Mouse (Mus musculus) stomach, postnatal 0 days (tissue): ENCODE measurements around the gene Slc38a4. TPM values are rescaled to one million over a fixed set of nuclear protein-coding genes. Genes with fewer than 3 reads are reported as not detected.

Experiments
- ATAC-seq: fragments of 200-750 bp; cut with Nextera tagmentation; 2 replicates; pipeline ENCODE4 v1.8.0; 2017; ENCODE audit not compliant: low FRiP score, low TSS enrichment
- DNase-seq: peaks from one replicate; pipeline ENCODE4 v3.0.0-alpha.2; 2016; ENCODE audit warnings: low spot score
- H3K27ac ChIP-seq: fragments of 300-500 bp; sonication (generic); replicated peaks from 2 replicates; pipeline ENCODE4 v1.5.1; 2014; ENCODE audit warnings: mild to moderate bottlenecking, control low read depth
- H3K27me3 ChIP-seq: fragments of 300-500 bp; sonication (generic); 2 replicates; pipeline ENCODE4 v1.6.1; 2014; ENCODE audit warnings: low read length; ENCODE audit not compliant: control insufficient read depth, insufficient read depth
- H3K36me3 ChIP-seq: fragments of 300-500 bp; sonication (generic); 2 replicates; pipeline ENCODE4 v1.6.1; 2014; ENCODE audit warnings: low read length, mixed read lengths; ENCODE audit not compliant: control insufficient read depth, insufficient read depth
- H3K4me1 ChIP-seq: fragments of 300-500 bp; sonication (generic); replicated peaks from 2 replicates; pipeline ENCODE4 v1.6.1; 2014; ENCODE audit warnings: antibody characterized with exemption; ENCODE audit not compliant: control insufficient read depth, insufficient read depth
- H3K4me2 ChIP-seq: fragments of 300-500 bp; sonication (generic); replicated peaks from 2 replicates; pipeline ENCODE4 v1.6.1; 2014; ENCODE audit warnings: low read depth, mild to moderate bottlenecking, control low read depth, moderate library complexity
- H3K4me3 ChIP-seq: fragments of 300-500 bp; sonication (generic); 2 replicates; pipeline ENCODE4 v1.5.1; 2014; ENCODE audit warnings: low read depth, low read length, control low read depth
- H3K9ac ChIP-seq: fragments of 300-500 bp; sonication (generic); 2 replicates; pipeline ENCODE4 v1.6.1; 2014; ENCODE audit warnings: mild to moderate bottlenecking, low read length, control low read depth, mixed read lengths
- H3K9me3 ChIP-seq: fragments of 300-500 bp; sonication (generic); 2 replicates; pipeline ENCODE4 v1.6.1; 2016; ENCODE audit warnings: low read length; ENCODE audit not compliant: control insufficient read depth
- CTCF ChIP-seq: IDR thresholded peaks from 2 replicates; pipeline ENCODE4 v1.5.1; 2016; ENCODE audit warnings: antibody characterized with exemption, low read depth, mild to moderate bottlenecking, moderate library complexity
- EP300 ChIP-seq: optimal IDR thresholded peaks from 2 replicates; pipeline ENCODE3; 2016; ENCODE audit warnings: antibody characterized with exemption
- WGBS: fragments of 180-500 bp; shearing (Covaris S2); extraction: QIAGEN DNeasy Blood & Tissue Kit; methylation state at CpG from one replicate; pipeline ENCODE4 v1.1.7; 2014; 5-methylcytosine and 5-hydroxymethylcytosine counted together
- polyA plus RNA-seq: library from polyadenylated mRNA; unstranded; fragments of >200 nt; fragmentation: Nextera tagmentation; extraction: Ambion mirVana; gene quantifications from 2 replicates; pipeline ENCODE4 v1.2.1, GENCODE M21; 2015

Gene Slc38a4
- polyA plus RNA-seq, 1 experiment from 2014 or later = 10.8 TPM

- TF ChIP-seq CTCF (no peak), EP300 (no peak)
- Histone ChIP-seq H3K9ac (no peak overlapping the region), H3K27me3 (no peaks in the 10 kb centered on the region), H3K4me1 (no peaks in the 10 kb centered on the region; the same call in 1 of the 2 replicates), H3K9me3 (no peaks in the 10 kb centered on the region), H3K4me2 (no peak overlapping the region), H3K36me3 (no peaks in the 10 kb centered on the region), H3K4me3 (no peak overlapping the region), H3K27ac (no peak overlapping the region)
- DNase-seq = no peak
- ATAC-seq = no peak
- 90% methylated on average over 8 of the region's 8 CpGs for WGBS
These were observed 18.0 kb downstream of the Slc38a4 start for GRCm38 (mm10) chr15:97037710-97038109.

- WGBS = 54% methylated on average over 6 of the region's 6 CpGs
- no peak overlapping the region for H3K9ac ChIP-seq
These were observed 19.9 kb downstream of the Slc38a4 start for GRCm38 (mm10) chr15:97035892-97036291.

DNA sequence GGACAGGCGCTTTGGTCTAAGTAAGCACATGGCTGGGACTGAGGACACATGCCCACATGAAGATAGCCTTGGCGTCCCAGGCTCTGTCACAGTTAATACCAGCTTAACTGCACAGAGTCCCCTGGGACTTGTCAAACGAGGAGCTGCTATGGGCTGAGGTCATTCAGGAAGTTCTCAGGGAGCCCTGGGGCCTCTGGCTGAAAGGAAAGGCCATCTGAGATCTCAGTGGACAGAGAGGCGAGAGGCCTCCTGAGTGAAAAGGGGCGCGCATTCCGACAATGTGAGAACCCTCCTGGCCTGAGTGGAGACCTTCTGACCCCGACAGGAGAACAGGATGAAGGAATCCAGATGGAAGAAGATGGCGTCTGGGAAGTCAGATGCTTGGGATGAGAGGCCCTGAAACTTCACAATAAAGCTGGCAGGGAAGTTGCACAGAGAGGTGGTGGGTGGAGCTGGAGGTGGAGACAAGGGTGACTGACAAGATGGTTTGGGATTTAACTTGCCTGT is 22.2 kb downstream of the Slc38a4 start:
- Histone ChIP-seq H3K9ac (no peak overlapping the region), H3K27me3 (no peaks in the 10 kb centered on the region), H3K36me3 (no peaks in the 10 kb centered on the region), H3K27ac (no peak overlapping the region), H3K4me2 (no peak overlapping the region), H3K4me1 (no peaks in the 10 kb centered on the region; the same call in 1 of the 2 replicates), H3K4me3 (no peak overlapping the region), H3K9me3 (no peaks in the 10 kb centered on the region)
- TF ChIP-seq EP300 (no peak), CTCF (no peak)
- DNase-seq = no peak
- 0 out of 2 replicates have a peak, but pooled peaks have one; percentile 18 for ATAC-seq
- 51% methylated on average over 9 of the region's 9 CpGs for WGBS

More at GRCm38 (mm10) chr15:97035892-97036291, 19.9 kb downstream of the Slc38a4 start:
- no peaks in the 10 kb centered on the region for H3K9me3 ChIP-seq
- no peak overlapping the region for H3K4me2 ChIP-seq
- no peaks in the 10 kb centered on the region for H3K27me3 ChIP-seq
- H3K36me3 ChIP-seq = no peaks in the 10 kb centered on the region
- ATAC-seq (no peak), DNase-seq (no peak)
- no peaks in the 10 kb centered on the region; the same call in 1 of the 2 replicates for H3K4me1 ChIP-seq
- H3K27ac ChIP-seq = no peak overlapping the region
- TF ChIP-seq EP300 (no peak), CTCF (no peak)
- no peak overlapping the region for H3K4me3 ChIP-seq

DNA sequence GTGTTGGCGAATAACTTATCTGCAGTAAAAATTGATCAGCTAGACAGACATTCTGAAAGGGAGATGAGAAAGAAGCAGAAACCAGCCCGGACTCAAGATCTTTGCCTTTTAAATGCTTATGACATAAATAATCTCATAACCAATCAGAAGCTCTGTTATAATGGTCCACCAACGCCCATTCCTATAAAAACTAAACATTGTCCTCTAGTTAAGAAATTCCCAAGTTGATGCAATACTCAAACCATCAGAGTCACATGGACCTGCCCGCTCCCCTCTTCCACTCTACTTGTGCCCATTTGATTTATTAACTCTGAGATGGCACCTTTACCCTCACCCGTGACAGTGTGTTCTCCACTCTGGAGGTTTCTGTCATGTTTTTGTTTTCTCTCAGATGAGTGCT is 23.9 kb downstream of the Slc38a4 start:
- DNase-seq = no peak

DNA sequence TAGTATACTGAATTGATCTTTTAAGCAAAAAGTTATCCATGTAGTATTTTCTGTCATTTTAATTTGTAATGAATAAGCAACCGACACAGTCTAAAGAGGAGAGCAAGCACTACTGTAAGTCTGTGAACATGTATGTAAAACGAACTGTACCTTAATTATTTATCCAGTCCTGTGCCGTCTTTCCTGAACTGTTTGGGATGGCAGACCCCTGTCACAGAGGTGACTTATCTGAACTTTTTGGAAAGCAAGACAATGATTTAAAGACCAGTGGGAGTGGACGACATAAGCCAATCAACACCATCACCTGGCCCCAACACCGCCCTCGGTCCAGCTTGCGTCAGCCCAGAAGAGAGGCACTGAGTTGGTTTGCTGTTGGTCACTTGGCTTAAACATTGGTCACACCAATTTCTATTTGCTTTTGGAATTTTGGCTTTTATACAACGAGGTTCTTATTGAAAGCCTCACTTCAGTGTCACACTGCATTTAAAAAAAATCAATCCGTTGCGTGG is 24.7 kb downstream of the Slc38a4 start:
- no peak overlapping the region for H3K4me3 ChIP-seq
- no peak overlapping the region for H3K27ac ChIP-seq
- no peaks in the 10 kb centered on the region for H3K36me3 ChIP-seq
- no peaks in the 10 kb centered on the region for H3K9me3 ChIP-seq
- WGBS = 90% methylated on average over 10 of the region's 10 CpGs
- no peak for DNase-seq
- no peak overlapping the region for H3K9ac ChIP-seq
- H3K27me3 ChIP-seq = no peaks in the 10 kb centered on the region
- TF ChIP-seq CTCF (no peak), EP300 (no peak)
- no peak overlapping the region for H3K4me2 ChIP-seq
- H3K4me1 ChIP-seq = no peaks in the 10 kb centered on the region; the same call in none of the 2 replicates
- ATAC-seq = no peak

More for the DNA sequence above, 23.9 kb downstream of the Slc38a4 start:
- Histone ChIP-seq H3K9ac (no peak overlapping the region), H3K4me1 (no peaks in the 10 kb centered on the region; the same call in none of the 2 replicates), H3K27me3 (no peaks in the 10 kb centered on the region), H3K4me3 (no peak overlapping the region), H3K9me3 (no peaks in the 10 kb centered on the region), H3K27ac (no peak overlapping the region), H3K36me3 (no peaks in the 10 kb centered on the region), H3K4me2 (no peak overlapping the region)
- WGBS = 79% methylated on average over 5 of the region's 5 CpGs
- no peak for ATAC-seq
- TF ChIP-seq EP300 = no peak

GRCm38 (mm10) chr15:97030136-97030535 is 25.6 kb downstream of the Slc38a4 start:
- no peaks in the 10 kb centered on the region for H3K9me3 ChIP-seq
- ATAC-seq (no peak), DNase-seq (no peak)
- no peak overlapping the region for H3K4me2 ChIP-seq
- no peaks in the 10 kb centered on the region; the same call in none of the 2 replicates for H3K4me1 ChIP-seq
- no peaks in the 10 kb centered on the region for H3K27me3 ChIP-seq
- WGBS = 83% methylated on average over 4 of the region's 4 CpGs
- no peak overlapping the region for H3K9ac ChIP-seq
- H3K36me3 ChIP-seq = no peaks in the 10 kb centered on the region
- TF ChIP-seq CTCF = no peak
- TF ChIP-seq EP300 = no peak
- H3K4me3 ChIP-seq = no peak overlapping the region
- no peak overlapping the region for H3K27ac ChIP-seq
